Mouse (Mus musculus): Measurements from ENCODE around the gene Arl16. TPM values are rescaled to one million over a fixed set of nuclear protein-coding genes. Genes with fewer than 3 reads are reported as not detected.
A peak's percentile ranks its signal among the peaks of the same experiment; 100 is the strongest.

Arl16 gene
- total RNA-seq, 2 experiments from 2014 or later, result 3.3 to 4.2 TPM

- ATAC-seq (replicated peaks; ENCODE audit: low FRiP score, poor library complexity, severe bottlenecking), result peak; percentile 36
Measured at GRCm38 (mm10) chr11:120455413-120455812, 12.0 kb downstream of the Arl16 start.

DNA sequence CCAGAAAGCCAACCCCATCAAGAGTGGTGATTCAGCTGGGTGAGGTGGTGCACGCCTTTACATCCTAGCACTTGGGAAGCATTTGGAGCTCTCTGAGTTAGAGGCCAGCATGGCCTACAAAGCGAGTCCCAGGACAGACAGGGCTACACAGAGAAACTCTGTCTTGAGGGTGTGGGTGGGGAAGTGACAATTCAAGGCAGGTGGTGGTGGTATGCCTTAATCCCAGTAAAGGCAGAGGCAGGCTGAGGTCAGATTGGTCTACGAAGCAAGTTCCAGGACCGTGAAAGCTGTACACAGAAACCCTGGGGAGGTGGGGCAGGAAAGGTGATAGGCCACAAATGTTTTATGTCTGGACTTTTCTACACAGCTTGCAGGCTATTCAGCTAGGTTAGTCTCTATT is 12.4 kb downstream of the Arl16 start:
- no peak for ATAC-seq (replicated peaks; ENCODE audit: low FRiP score, poor library complexity, severe bottlenecking)

GRCm38 (mm10) chr11:120453306-120453705 is 14.1 kb downstream of the Arl16 start, which contains the start of gene Pde6g:
Gene Pde6g (minus strand): TSS chr11:120453500.
- no peak for ATAC-seq (replicated peaks; ENCODE audit: low FRiP score, poor library complexity, severe bottlenecking)

DNA sequence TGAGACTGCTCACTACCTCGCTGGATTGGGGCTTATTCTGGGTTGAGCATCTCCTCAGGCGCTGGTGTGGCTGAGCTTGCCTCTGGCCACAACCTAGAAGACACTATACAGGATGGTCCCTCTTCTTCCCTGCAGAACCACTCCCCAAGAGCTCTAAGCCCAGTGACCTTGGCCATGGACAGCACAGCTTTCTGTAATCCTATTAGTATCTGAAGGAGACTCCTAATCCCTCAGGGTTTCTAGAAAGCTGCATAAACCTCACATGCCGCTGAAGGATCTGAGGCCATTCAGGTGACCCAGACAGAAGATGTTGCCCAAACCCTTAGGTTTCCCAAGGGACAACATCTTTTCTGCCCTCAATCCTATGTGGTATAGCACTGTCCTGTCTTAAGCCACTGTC is 15.2 kb downstream of the Arl16 start:
- ATAC-seq (replicated peaks; ENCODE audit: low FRiP score, poor library complexity, severe bottlenecking), result no peak

- ATAC-seq (replicated peaks; ENCODE audit: low FRiP score, poor library complexity, severe bottlenecking), result no peak
Measured at GRCm38 (mm10) chr11:120447179-120447578, 20.2 kb downstream of the Arl16 start.

GRCm38 (mm10) chr11:120445475-120445874 is 21.9 kb downstream of the Arl16 start:
- no peak for ATAC-seq (replicated peaks; ENCODE audit: low FRiP score, poor library complexity, severe bottlenecking)

GRCm38 (mm10) chr11:120444106-120444505 is 23.3 kb downstream of the Arl16 start:
- ATAC-seq (replicated peaks; ENCODE audit: low FRiP score, poor library complexity, severe bottlenecking), result no peak

GRCm38 (mm10) chr11:120442765-120443280 is 24.6 kb downstream of the Arl16 start:
- no peak for ATAC-seq (replicated peaks; ENCODE audit: low FRiP score, poor library complexity, severe bottlenecking)

DNA sequence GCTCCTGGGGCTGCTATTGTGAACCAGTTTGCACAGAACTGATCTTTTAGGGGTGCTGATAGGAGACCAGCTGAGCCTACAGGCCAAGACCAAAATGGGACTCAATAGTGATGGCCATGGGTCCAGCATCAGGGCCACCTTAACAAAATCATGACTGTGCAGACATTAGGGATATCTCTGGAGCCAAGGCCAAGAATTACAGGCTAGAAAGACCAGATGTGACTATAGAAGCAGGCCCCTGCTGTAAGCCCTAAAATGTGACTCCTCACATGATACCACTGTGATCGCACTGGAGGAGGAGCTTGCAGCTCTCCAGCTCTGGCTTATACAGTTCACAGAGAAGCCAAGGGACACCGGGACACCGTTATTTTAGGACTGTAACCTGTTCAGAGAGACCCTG is 25.1 kb downstream of the Arl16 start, which contains the start of gene Tspan10:
Tspan10 (plus strand) TSS at position 301 of the 400 bp plus-strand sequence.
- no peak for ATAC-seq (replicated peaks; ENCODE audit: low FRiP score, poor library complexity, severe bottlenecking)

DNA sequence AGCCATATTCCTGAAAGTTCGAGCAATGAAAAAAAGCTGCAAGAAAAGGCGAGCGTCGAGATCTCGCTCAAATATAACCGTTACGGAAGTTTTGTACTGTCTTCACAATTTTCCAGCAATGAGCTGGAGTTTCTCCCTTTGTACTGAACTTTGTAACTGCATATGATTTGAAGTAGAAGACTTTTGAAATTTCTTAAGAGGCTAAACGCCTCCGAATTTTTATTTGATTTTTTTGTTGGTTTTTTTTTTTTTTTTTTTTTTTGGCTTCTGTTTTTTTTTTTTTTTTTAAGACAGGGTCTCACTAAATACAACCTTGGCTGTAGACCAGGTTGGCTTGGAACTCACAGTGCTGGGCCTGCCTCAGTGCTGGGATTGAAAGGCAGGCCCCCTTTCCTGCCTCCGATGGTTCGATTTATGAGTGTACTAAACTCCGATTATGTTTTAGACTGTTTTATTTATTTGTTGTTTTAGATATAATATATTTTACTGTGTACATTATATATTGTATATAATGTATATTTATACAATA is 29.5 kb downstream of the Arl16 start:
- no peak for ATAC-seq (replicated peaks; ENCODE audit: low FRiP score, poor library complexity, severe bottlenecking)

- ATAC-seq (replicated peaks; ENCODE audit: low FRiP score, poor library complexity, severe bottlenecking), result peak; percentile 91
Measured at GRCm38 (mm10) chr11:120437152-120437856, 30.1 kb downstream of the Arl16 start, which contains the start of gene Nploc4. Gene Nploc4 (minus strand): TSS chr11:120437708.

GRCm38 (mm10) chr11:120426727-120427126 is 40.7 kb downstream of the Arl16 start:
- ATAC-seq (replicated peaks; ENCODE audit: low FRiP score, poor library complexity, severe bottlenecking), result no peak

DNA sequence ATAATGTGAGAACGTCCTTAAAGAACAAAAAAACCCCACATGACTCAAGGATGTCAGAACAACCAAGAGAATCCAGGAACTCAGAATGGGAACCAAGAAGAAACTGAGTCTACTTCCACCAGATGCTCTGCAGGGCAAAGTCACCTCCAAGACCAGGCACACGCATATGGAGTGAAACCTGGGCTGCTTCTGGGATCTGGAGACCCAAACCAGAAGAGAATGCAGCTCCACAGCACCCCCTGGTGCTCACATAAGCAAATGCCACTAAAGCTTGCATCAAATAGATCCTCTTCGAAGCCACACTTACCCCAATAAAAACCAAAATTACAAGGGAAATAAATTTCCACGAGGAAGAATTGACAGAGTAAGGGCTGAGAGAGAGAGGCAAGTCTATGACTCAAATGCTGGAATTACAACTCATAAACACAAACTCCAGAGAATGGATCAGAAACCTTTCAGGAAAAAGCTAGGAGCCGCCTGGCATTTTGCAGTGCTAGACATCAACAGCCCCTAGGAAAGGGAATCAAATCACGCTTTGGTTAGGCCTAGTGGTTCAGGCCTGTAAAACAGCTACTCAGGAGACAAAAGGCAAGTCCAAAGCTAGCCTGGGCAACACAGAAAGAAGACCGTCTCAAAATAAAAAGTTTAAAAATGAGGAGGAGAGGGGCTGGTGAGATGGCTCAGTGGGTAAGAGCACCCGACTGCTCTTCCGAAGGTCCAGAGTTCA is 43.7 kb downstream of the Arl16 start:
- peak; percentile 82 for ATAC-seq (replicated peaks; ENCODE audit: low FRiP score, poor library complexity, severe bottlenecking)

GRCm38 (mm10) chr11:120422651-120423568 is 44.5 kb downstream of the Arl16 start:
- ATAC-seq (replicated peaks; ENCODE audit: low FRiP score, poor library complexity, severe bottlenecking), result peak; percentile 15; the same call in 1 of the 2 replicates

- ATAC-seq (replicated peaks; ENCODE audit: low FRiP score, poor library complexity, severe bottlenecking), result no peak
Measured at GRCm38 (mm10) chr11:120418592-120418991, 48.8 kb downstream of the Arl16 start.

DNA sequence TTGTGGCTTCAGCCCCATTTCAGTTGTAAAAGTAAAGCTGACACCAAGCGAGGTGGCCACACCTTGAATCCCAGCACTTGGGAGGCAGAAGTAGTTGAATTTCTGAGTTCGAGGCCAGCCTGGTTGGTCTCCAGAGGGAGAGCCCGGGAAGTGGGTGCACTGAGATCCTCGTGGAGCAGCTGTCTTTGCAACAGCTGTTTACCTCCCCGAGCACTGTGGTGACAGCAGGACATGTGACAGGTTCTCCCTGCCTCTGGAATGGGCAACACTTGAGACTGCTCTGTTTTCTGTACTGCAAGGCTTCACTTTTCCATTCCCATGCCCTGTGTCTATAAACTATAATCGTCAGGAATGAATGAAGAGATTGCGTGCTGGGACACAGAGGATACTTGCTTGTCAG is 49.6 kb downstream of the Arl16 start:
- ATAC-seq (replicated peaks; ENCODE audit: low FRiP score, poor library complexity, severe bottlenecking), result no peak
